Mouse (Mus musculus): ENCODE measurements around the gene Nhsl1.

DNA sequence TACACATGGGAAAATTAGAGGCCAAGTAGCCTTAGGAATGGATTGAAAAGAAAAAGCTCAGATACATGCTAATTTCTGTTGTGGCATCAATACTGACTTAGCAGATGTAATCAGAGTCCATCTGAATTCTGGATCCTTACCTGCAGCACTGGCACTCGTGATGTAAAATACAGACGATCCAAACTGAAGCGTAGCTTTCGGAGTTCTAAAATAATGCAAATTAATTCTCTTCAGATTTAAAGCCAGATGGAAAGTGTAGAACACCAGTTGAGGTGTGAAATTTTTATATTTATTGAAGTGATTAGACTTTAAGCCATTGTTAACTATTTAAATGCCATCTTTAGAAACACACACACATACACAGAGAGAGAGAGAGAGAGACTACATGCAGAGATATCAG, 211.4 kb downstream of the Nhsl1 start:
- TF ChIP-seq CTCF (IDR thresholded peaks at IDR 0.05; ENCODE audit: extremely low read depth, insufficient read depth, low read length) = no peak
- no peak for TF ChIP-seq POLR2A (IDR thresholded peaks at IDR 0.05; ENCODE audit: extremely low read depth, insufficient read depth, low read length)

Measured in cortical plate, adult 2 months (tissue).